Mouse (Mus musculus): Measurements from ENCODE around the gene Rpl23.

DNA sequence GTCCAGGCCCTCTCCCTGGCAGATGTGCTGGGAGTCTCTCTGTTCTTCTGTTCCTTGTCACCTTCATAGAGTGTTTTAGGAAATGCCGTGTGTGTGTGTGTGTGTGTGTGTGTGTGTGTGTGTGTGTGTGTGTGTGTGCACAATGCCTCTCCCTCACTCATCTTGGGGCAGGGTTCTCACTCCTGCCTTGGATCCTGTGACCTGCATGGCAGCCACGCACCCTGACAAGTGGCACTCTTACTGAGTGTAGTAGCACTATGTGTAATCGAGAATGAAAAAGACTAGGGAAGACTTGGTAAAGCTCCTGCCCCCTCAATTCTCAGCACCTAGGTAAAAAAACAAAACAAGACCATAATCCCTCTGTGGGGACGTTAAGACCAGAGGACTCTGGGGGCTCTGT lies 36.9 kb upstream of the Rpl23 start:
- TF ChIP-seq TAL1 (IDR thresholded peaks at IDR 0.05; ENCODE audit: low read length) (no peak), GATA1 (IDR thresholded peaks at IDR 0.05; ENCODE audit: low read length) (no peak)
